Mouse (Mus musculus) embryonic fibroblast, embryonic 13.5 days (primary cell): ENCODE results near the gene Tead1.

Source experiments
- CTCF ChIP-seq: IDR thresholded peaks from 2 replicates; pipeline ENCODE4 v1.5.1; 2011; ENCODE audit warnings: mild to moderate bottlenecking, control low read depth, low read length, moderate library complexity, borderline replicate concordance; ENCODE audit not compliant: insufficient read depth
- POLR2A ChIP-seq: IDR thresholded peaks from 2 replicates; pipeline ENCODE4 v1.6.1; 2011; ENCODE audit warnings: low read depth, mild to moderate bottlenecking, control low read depth, low read length, moderate library complexity

DNA sequence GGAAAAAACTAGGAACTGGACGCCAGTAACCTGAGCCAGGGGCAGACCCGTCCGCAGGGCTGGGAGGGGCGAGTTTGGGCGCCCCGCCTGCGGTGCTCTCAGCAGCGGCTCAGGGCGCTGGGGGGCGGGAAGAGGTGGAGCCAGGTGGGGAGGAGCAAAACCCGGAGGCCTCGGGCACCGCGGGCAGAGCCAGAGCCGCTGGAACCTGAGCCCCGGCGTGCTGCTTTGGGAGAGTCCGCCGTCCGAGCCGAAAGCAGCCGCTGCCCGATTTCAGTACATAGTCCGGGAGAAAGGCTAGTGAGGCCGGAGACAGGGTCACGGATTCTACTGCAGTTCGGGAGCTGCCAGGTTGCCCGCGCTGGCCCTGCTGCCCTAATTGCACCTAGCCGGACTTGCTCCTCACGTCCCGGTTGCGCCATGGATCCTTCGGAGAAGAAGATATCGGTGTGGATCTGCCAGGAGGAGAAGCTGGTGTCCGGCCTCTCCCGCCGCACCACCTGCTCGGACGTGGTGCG is 274.7 kb downstream of the Tead1 start, which contains the start of gene Rassf10:
- TF ChIP-seq CTCF (no peak), POLR2A (peak; percentile 61)
